Mouse (Mus musculus) neural tube, embryonic 13.5 days (tissue): ENCODE measurements at regions not wholly inside any gene's neighbourhood (a gene's known extent, or its start where the extent isn't known, plus 50 kb on each side); places are given as distances from the start of the nearest gene placed in this dataset.

Experiments
- ATAC-seq: fragments of 200-750 bp; cut with Nextera tagmentation; 2 replicates; pipeline ENCODE4 v1.8.0; 2017; ENCODE audit warnings: low read depth, mild to moderate bottlenecking, moderate TSS enrichment, moderate library complexity
- H3K27ac ChIP-seq: fragments of 300-500 bp; sonication (generic); replicated peaks from 2 replicates; pipeline ENCODE4 v1.5.1; 2015; ENCODE audit warnings: moderate library complexity, mild to moderate bottlenecking, inconsistent platforms
- H3K27me3 ChIP-seq: fragments of 300-500 bp; sonication (generic); 2 replicates; pipeline ENCODE4 v1.6.1; 2015; ENCODE audit warnings: mild to moderate bottlenecking, inconsistent platforms
- H3K36me3 ChIP-seq: fragments of 300-500 bp; sonication (generic); 2 replicates; pipeline ENCODE4 v1.6.1; 2015; ENCODE audit warnings: mild to moderate bottlenecking, inconsistent platforms
- H3K4me1 ChIP-seq: fragments of 300-500 bp; sonication (generic); replicated peaks from 2 replicates; pipeline ENCODE4 v1.6.1; 2015; ENCODE audit warnings: inconsistent platforms
- H3K4me2 ChIP-seq: fragments of 300-500 bp; sonication (generic); 2 replicates; pipeline ENCODE4 v1.6.1; 2015; ENCODE audit warnings: inconsistent platforms, mild to moderate bottlenecking, moderate library complexity
- H3K4me3 ChIP-seq: fragments of 300-500 bp; sonication (generic); 2 replicates; pipeline ENCODE4 v1.5.1; 2015; ENCODE audit warnings: mild to moderate bottlenecking, inconsistent platforms
- H3K9ac ChIP-seq: fragments of 300-500 bp; sonication (generic); 2 replicates; pipeline ENCODE4 v1.6.1; 2015; ENCODE audit warnings: moderate library complexity, mild to moderate bottlenecking, inconsistent platforms
- H3K9me3 ChIP-seq: fragments of 300-500 bp; sonication (generic); 2 replicates; pipeline ENCODE4 v1.6.1; 2016; ENCODE audit warnings: inconsistent platforms
- WGBS: fragments of 180-500 bp; shearing (Covaris S2); methylation state at CpG from one replicate; pipeline ENCODE4 v1.1.7; 2015; 5-methylcytosine and 5-hydroxymethylcytosine counted together

- H3K27me3 ChIP-seq: no peaks in the 10 kb centered on the region
- no peak overlapping the region for H3K27ac ChIP-seq
- H3K4me1 ChIP-seq: no peaks in the 10 kb centered on the region
- no peak overlapping the region for H3K4me2 ChIP-seq
- no peaks in the 10 kb centered on the region for H3K9me3 ChIP-seq
- ATAC-seq: no peak
- H3K4me3 ChIP-seq: no peak overlapping the region
- WGBS: 71% methylated on average over 7 of the region's 7 CpGs
- no peak overlapping the region for H3K9ac ChIP-seq
- H3K36me3 ChIP-seq: no peaks in the 10 kb centered on the region
Measured at GRCm38 (mm10) chr12:7691996-7692395, 285.5 kb upstream of the Apob start.

GRCm38 (mm10) chr12:7698324-7698944, 279.0 kb upstream of the Apob start:
- H3K27ac ChIP-seq: peak overlapping the region; percentile 42; the same call in 1 of the 2 replicates
- H3K4me3 ChIP-seq: no peak overlapping the region
- ATAC-seq: no peak
- H3K9ac ChIP-seq: no peak overlapping the region
- WGBS: 80% methylated on average over 8 of the region's 8 CpGs
- no peak overlapping the region for H3K4me2 ChIP-seq
- no peaks in the 10 kb centered on the region for H3K27me3 ChIP-seq
- no peaks in the 10 kb centered on the region for H3K9me3 ChIP-seq
- H3K36me3 ChIP-seq: no peaks in the 10 kb centered on the region
- H3K4me1 ChIP-seq: no peaks in the 10 kb centered on the region

DNA sequence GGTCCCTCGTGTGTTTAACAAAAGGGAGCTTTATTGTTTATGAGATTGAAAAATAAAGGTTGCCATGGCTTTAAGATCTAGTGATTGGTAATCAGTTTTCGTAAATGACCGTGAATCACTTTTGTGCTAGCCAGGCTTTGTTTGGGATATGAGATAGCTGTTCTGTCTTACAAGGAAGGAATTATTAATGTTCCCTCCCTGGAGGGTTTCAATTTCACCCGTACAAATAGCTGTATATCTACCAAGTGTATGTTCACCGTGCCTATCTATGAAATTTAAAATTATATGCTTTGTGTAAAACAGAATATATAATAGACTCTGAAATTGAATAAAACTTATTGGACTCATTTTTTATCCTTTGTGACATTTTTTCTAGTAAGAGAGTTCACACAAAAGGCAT, 268.3 kb upstream of the Apob start:
- 0 out of 2 replicates have a peak overlapping the region, but pooled peaks have one; percentile 9 for H3K27ac ChIP-seq
- no peak overlapping the region for H3K4me2 ChIP-seq
- WGBS: 31% methylated on average over 5 of the region's 5 CpGs
- no peaks in the 10 kb centered on the region for H3K4me1 ChIP-seq
- no peak; the same call in 1 of the 2 replicates for ATAC-seq
- H3K27me3 ChIP-seq: no peaks in the 10 kb centered on the region
- no peaks in the 10 kb centered on the region for H3K36me3 ChIP-seq
- H3K9ac ChIP-seq: no peak overlapping the region
- H3K9me3 ChIP-seq: no peaks in the 10 kb centered on the region
- no peak overlapping the region for H3K4me3 ChIP-seq

- no peak overlapping the region for H3K9ac ChIP-seq
- H3K4me3 ChIP-seq: no peak overlapping the region
- 0 out of 2 replicates have a peak overlapping the region, but pooled peaks have one; percentile 9 for H3K27ac ChIP-seq
- H3K9me3 ChIP-seq: no peaks in the 10 kb centered on the region
- 77% methylated on average over 2 of the region's 2 CpGs for WGBS
- no peak overlapping the region for H3K4me2 ChIP-seq
- no peaks in the 10 kb centered on the region for H3K36me3 ChIP-seq
- H3K27me3 ChIP-seq: no peaks in the 10 kb centered on the region
- ATAC-seq: no peak
- H3K4me1 ChIP-seq: no peaks in the 10 kb centered on the region
Measured at GRCm38 (mm10) chr12:7709872-7710271, 267.6 kb upstream of the Apob start.

DNA sequence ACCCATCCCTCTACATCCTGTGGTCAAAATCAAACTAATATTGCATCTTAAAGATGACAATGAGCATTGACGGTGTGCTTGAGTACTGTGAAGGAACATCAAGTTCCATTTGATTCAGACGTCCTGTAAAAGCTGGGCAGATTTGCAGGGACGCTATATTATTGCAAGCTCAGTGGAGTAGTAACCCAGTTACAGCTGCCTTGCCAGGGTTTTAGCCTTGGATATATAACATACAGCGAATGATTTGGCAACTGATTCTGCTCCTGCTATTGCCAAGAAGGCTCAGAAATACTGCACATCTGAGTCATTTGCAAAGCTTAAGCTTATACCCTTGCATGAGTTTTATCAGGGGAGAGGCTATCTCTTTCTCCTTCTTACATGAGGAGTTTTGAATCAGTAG, 262.4 kb upstream of the Apob start:
- Histone ChIP-seq H3K4me1 (no peaks in the 10 kb centered on the region), H3K4me3 (no peak overlapping the region), H3K4me2 (no peak overlapping the region), H3K27me3 (no peaks in the 10 kb centered on the region), H3K9me3 (no peaks in the 10 kb centered on the region), H3K9ac (no peak overlapping the region), H3K27ac (no peak overlapping the region), H3K36me3 (no peaks in the 10 kb centered on the region)
- 88% methylated on average over 4 of the region's 4 CpGs for WGBS
- no peak for ATAC-seq

DNA sequence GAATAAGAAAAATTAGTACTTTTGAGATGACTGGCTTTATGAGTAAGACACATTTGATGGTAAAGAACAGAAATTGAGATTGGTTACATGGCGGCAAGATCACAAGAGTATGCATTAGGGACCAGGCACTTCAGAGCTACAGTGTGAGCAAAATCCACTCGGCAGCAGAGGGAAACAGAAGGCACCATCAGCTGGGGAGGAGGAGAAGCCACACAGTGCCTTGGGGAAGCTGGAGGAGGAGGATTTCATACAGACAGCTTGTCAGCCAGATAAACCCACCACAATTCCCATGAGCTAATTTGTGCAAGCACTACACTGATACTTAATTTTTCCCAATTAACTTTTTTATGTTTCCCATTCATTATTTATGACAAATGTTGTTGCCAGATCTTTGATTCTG, 258.9 kb upstream of the Apob start:
- ATAC-seq: peak; percentile 61; the same call in 1 of the 2 replicates
- no peak overlapping the region for H3K9ac ChIP-seq
- 65% methylated on average over 2 of the region's 2 CpGs for WGBS
- H3K9me3 ChIP-seq: no peaks in the 10 kb centered on the region
- H3K4me1 ChIP-seq: no peaks in the 10 kb centered on the region
- H3K27me3 ChIP-seq: no peaks in the 10 kb centered on the region
- no peak overlapping the region for H3K4me2 ChIP-seq
- no peak overlapping the region for H3K4me3 ChIP-seq
- H3K36me3 ChIP-seq: no peaks in the 10 kb centered on the region
- H3K27ac ChIP-seq: no peak overlapping the region

- Histone ChIP-seq H3K4me1 (no peaks in the 10 kb centered on the region), H3K27ac (no peak overlapping the region), H3K9me3 (no peaks in the 10 kb centered on the region), H3K4me2 (no peak overlapping the region), H3K9ac (no peak overlapping the region), H3K36me3 (no peaks in the 10 kb centered on the region), H3K4me3 (no peak overlapping the region), H3K27me3 (no peaks in the 10 kb centered on the region)
- ATAC-seq: peak; percentile 67
- 52% methylated on average over 4 of the region's 4 CpGs for WGBS
Measured at GRCm38 (mm10) chr12:7719080-7719479, 258.4 kb upstream of the Apob start.

- no peaks in the 10 kb centered on the region for H3K27me3 ChIP-seq
- H3K4me1 ChIP-seq: no peaks in the 10 kb centered on the region
- 86% methylated on average over 3 of the region's 3 CpGs for WGBS
- no peak overlapping the region for H3K4me2 ChIP-seq
- no peaks in the 10 kb centered on the region for H3K36me3 ChIP-seq
- ATAC-seq: no peak
- H3K27ac ChIP-seq: no peak overlapping the region
- no peak overlapping the region for H3K4me3 ChIP-seq
- H3K9me3 ChIP-seq: no peaks in the 10 kb centered on the region
- H3K9ac ChIP-seq: no peak overlapping the region
Measured at GRCm38 (mm10) chr12:7724992-7725391, 252.5 kb upstream of the Apob start.

GRCm38 (mm10) chr12:7738020-7738419, 239.4 kb upstream of the Apob start:
- H3K4me2 ChIP-seq: no peak overlapping the region
- no peak overlapping the region for H3K4me3 ChIP-seq
- H3K9me3 ChIP-seq: no peaks in the 10 kb centered on the region
- no peaks in the 10 kb centered on the region for H3K36me3 ChIP-seq
- peak overlapping the region; percentile 67; the same call in 1 of the 2 replicates for H3K27ac ChIP-seq
- peaks cover 12% of the 10 kb centered on the region for H3K4me1 ChIP-seq
- no peak for ATAC-seq
- no peaks in the 10 kb centered on the region for H3K27me3 ChIP-seq
- H3K9ac ChIP-seq: no peak overlapping the region
- WGBS: 87% methylated on average over 2 of the region's 2 CpGs

DNA sequence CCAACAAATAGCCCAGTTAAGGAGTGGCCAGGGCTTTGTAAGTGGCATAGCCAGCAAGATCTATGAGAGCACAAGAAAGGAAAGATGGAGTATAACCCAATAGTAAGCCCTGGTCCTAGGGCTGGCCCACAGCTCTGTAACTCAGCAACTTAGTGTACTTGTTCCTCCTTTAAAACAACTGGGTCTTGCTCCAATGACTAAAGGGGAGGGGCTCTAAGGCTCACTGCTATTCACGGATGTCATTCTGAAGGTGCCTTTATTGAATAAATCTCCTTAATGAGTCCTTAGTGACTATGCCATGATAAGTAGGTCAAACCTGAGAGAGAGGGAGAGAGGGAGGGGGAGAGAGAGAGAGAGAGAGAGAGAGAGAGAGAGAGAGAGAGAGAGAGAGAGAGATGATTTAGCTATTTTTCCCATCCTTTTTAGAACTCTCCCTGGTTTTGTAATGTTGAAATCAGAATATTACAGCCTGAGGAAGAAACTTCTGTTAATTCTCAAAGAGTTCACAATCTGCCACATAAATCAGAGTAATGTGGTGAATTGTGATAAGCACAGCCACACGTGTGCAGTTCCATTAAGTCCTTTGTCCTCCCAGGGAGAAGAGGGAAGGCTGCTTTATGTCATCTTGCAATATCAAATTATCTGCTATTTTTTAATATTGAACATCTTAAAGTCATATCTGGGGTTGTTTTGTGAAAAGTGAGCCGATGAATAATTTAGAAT, 238.7 kb upstream of the Apob start:
- H3K36me3 ChIP-seq: no peaks in the 10 kb centered on the region
- peak overlapping the region; percentile 67 for H3K27ac ChIP-seq
- no peak overlapping the region for H3K9ac ChIP-seq
- no peak overlapping the region for H3K4me2 ChIP-seq
- no peak overlapping the region for H3K4me3 ChIP-seq
- no peaks in the 10 kb centered on the region for H3K27me3 ChIP-seq
- no peaks in the 10 kb centered on the region for H3K9me3 ChIP-seq
- ATAC-seq: peak; percentile 84
- H3K4me1 ChIP-seq: peaks cover 12% of the 10 kb centered on the region
- WGBS: 27% methylated on average over 3 of the region's 3 CpGs

- no peaks in the 10 kb centered on the region for H3K9me3 ChIP-seq
- no peaks in the 10 kb centered on the region for H3K27me3 ChIP-seq
- peak; percentile 89 for ATAC-seq
- no peaks in the 10 kb centered on the region for H3K36me3 ChIP-seq
- H3K9ac ChIP-seq: no peak overlapping the region
- 44% methylated on average over 5 of the region's 5 CpGs for WGBS
- H3K4me3 ChIP-seq: no peak overlapping the region
- no peak overlapping the region for H3K4me2 ChIP-seq
- peak overlapping the region; percentile 67 for H3K27ac ChIP-seq
- H3K4me1 ChIP-seq: peaks cover 12% of the 10 kb centered on the region
Measured at GRCm38 (mm10) chr12:7739352-7739994, 238.0 kb upstream of the Apob start.

GRCm38 (mm10) chr12:7746708-7747107, 230.7 kb upstream of the Apob start:
- Histone ChIP-seq H3K4me1 (no peaks in the 10 kb centered on the region), H3K9me3 (no peaks in the 10 kb centered on the region), H3K4me3 (no peak overlapping the region), H3K27me3 (no peaks in the 10 kb centered on the region), H3K27ac (no peak overlapping the region), H3K9ac (no peak overlapping the region), H3K36me3 (no peaks in the 10 kb centered on the region), H3K4me2 (no peak overlapping the region)
- ATAC-seq: no peak
- 56% methylated on average over 2 of the region's 2 CpGs for WGBS
